Mouse (Mus musculus) megakaryocyte, adult 5-6 weeks (primary cell): ENCODE measurements at regions not wholly inside any gene's neighbourhood (a gene's known extent, or its start where the extent isn't known, plus 50 kb on each side); places are given as distances from the start of the nearest gene placed in this dataset.
"Not testable (repeated sequence)": the region's sequence is repeated elsewhere in the genome, so short reads cannot be mapped to it uniquely, and the experiment has no call there.

Experiments used
- ATAC-seq: 2 replicates; pipeline ENCODE4 v1.8.0; 2016; ENCODE audit warnings: mild to moderate bottlenecking, inconsistent platforms; ENCODE audit not compliant: poor library complexity, severe bottlenecking

DNA sequence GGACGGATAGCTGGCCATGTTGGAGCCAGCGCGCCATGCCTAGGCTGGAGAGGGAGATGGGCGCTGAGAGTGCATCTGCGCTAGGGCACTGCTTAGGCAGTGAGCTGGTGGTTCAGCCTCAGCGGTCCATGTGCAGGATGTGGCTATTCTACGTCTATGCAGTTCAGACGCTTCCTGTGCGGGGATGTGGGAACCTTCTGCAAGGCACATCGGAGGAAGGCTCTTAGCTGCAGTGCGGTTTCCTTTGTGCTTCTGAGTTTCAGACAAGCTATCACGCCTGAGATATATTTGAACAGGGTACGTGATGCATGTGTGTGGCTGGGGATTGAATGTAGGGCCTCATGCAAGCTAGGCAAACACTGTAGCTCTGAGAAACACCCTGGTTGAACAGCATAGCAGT is 54.4 kb upstream of the Lrpprc start:
- peak; percentile 95 for ATAC-seq

DNA sequence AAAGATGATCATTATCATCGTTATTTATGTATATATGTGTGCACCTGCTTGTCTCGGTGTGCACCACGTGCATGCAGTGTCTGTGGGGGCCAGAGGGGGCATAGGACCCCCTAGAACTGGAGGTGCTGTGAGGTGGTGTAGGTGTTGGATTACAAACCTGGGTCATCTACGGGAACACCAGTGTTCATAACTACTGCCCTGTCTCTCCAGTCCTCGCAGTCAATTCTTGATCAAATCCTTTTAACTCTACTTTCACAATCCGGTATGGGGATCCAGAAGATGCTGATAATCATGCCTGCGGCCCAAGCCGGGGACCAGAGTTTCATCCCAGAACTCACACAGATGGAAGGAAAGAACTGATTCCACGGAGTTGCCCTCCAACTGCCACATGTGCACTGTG is 55.6 kb upstream of the Lrpprc start:
- no peak for ATAC-seq

DNA sequence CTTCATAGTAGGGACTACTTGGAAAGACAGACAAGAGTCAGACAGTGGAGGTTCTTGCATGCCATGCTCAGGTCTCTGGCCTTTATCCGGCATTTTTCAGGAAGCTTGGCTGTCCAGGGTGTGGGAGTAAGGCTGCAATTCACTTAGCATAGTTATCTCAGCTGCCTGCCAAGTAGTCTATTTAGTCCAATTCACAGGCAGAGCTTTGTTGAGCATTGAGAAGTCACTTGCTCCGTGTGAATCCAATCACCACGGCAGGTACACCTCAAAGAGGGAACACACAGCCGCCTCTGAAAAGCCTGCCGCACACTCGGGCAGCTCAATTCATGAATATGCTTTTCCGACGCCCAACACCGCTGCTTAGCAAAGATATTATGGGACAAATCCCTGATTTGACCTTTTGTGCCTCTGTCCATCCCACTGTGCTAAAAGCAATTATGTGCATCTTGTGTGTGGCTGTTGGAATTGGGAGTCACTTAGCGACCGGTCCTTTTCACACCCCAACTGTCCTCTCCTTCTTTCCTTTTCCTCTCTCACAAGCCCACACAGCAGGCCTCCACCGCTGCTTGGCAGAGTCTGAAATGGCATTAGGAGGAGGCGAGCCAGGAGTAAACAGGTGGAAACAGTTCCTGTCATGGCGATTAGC is 57.9 kb upstream of the Lrpprc start:
- ATAC-seq, result no peak

DNA sequence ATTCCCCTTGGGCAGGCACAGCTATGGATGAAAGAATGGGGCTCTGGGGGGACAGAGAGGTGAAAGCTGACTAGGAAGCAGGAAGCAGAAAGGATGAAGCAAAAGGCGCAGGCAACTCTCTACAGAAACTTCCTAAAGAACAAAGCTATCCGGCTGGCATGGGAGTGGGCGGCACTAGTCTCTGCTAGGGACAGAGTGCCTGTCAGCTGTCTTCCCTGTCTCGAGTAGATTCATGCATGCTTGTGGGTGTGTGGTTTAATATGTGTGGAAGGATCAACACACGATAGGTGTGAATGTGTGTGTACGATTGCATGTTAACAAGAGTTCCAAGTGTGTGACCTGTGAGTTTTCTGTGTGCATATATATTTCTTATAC is 58.4 kb upstream of the Lrpprc start:
- ATAC-seq, result no peak

DNA sequence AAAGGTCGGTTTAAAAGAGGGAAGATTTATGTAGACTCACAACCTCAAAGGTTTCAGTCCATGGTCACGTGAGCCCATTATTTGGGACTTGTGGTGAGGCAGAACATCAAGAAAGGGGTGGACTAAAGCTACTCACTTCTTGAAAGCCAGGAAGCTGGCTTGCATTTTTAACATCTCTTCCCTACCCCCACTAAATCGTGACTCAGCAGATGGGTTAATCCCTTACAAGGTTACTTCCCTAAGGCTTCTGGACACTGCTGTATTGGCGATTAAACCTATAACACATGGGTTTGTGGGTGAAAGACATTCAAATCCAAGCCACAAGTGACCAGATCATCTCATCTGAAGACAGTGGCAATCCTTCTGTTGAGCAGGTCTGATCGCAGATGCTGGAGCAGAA is 59.9 kb upstream of the Lrpprc start:
- ATAC-seq, result peak; percentile 71

DNA sequence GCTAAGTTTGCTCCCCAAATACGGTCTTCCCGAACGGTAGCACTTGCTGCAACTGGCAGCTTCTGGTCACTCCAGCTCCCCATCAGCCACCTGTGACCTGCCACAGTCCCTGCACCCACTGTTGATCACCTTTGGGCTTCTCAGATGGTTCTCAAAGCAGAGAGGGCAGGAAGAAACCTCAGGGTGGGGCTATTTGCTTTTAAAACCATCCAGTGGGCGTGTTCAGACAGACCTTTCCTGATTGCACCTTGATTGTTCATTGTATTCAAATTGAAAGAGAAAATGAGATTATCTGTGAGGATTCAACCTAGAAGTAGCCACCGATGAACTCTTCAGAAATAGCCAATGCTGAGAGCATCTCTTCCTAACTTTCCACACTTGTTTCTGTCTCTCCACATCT is 60.3 kb upstream of the Lrpprc start:
- 0 out of 2 replicates have a peak, but pooled peaks have one; percentile 8 for ATAC-seq

DNA sequence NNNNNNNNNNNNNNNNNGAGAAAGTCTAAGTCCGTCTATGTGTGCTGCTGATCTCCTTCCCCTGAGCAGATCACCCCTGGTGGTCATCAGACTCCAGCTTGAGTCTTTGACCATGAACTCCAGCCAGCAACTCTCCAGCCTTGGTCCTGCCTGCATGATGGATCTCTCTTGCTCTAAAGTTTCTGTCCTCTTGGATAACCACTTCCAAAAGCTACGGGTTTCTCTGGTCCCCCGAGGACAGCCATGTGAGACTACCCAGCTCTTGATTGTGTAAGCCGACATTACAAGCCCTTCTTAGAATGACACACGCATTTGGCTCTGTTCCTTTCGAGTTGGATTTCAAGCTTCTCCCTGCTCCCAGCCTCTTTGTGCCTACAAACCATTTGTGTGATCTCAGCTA is 66.4 kb upstream of the Lrpprc start:
- no peak for ATAC-seq

DNA sequence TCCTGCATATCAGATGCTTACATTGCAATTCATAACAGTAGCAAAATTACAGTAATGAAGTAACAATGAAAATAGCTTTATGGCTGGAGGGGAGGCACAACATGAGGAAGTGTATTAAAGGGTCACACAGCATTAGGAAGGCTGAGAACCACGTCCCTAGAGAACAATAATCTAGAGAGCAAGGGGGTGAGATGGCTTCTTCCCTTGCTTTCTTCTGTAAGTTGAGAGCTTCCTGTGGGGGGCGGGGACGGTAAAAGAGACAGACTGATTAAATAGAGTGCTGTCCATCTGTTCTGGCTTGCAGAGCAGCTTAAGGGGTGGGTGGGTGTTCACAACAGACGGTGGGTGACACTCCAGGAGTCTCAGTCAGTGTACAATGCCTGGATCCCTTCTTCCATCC is 68.2 kb upstream of the Lrpprc start:
- ATAC-seq, result no peak

DNA sequence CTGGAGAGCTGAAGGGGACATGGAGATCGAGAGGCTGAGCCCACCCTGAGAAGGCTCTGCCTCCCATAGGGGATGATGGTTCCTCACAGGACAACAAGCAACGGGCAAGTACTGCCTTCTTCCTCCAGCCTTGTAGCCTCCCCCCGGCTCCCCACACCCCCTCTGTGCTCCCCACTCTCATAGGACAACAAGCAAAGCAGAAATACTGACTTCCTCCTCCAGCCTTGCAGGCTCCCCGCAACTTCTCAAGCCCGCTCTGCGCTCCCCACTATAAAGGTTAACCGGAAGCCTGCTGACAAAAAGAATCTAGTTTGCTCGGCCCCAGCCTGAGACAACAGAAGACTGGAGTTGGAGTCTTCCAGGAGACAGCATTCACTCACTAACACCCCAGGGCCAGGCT is 69.3 kb upstream of the Lrpprc start:
- peak; percentile 91 for ATAC-seq

DNA sequence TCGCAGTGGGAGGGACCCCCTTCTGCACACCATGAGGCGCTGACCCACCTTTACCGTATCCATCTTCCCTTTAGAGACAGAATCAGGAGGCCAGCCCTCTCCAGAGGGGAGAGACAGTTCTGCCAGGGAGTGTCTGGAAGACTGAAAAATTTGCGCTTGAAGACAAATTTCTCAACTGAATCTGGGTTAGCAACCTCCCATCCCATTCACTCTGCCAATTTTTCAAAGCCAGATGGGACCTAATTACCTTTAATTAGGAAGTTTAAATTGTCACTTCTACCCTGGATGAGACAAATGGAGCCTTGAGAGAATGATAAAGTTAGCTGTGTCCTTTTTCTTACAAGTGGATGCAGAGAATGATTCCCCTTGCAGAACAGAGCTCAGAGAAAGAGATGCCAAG is 70.2 kb upstream of the Lrpprc start:
- ATAC-seq, result no peak

DNA sequence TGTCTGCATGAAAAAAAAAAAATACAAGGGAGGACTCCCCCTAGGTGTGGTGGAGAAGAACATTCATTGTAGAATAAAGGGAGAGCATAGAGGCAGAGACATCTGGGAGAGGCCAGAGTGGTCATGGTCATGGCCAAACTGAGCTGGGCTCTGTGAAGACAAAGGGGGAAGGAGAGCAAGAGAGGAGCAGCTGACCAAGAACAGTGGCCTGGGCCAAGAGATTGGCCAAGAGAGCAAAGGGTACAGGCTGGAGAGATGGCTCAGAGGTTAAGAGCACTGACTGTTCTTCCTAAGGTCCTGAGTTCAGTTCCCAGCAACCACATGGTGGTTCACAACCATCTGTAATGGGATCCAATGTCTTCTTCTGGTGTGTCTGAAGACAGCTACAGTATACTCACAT is 73.6 kb upstream of the Lrpprc start:
- not testable (repeated sequence) for ATAC-seq

DNA sequence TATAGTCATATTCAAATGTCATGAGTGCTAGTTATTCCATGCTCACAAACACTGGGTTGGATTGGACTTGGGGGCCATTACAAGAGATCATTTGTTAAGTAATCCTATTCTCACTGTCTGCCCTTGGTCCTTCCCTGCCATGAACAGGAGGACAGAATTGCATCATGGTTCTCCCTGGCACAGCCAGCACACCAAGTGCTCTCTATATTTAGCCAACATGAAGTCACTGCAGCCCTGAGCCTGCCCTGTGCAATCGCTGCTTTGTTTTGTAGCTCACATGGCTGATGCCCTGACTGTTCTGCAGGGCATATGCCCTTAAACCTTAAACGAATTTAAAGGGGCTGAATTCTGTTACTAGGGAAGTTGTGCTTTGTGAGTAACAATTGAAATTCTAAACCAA is 74.6 kb upstream of the Lrpprc start:
- no peak for ATAC-seq

DNA sequence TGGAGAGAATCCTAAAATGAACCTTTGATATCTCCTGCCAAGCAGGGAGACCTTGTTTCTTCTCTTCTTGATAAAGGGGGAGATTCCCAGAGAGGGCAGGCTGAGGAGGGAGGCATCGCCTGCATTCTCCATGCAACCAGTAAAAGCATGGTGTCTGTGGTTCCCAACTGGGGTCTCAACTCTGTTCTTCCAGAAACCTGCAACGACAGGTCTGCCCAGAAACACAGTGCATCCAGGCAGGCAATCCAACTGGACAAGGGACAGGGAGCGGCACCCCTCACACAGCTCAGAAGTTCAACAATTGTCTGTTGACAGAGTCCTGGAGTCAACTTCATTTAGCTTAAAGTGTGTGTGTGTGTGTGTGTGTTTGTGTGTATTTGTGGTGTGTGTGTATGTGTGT is 75.0 kb upstream of the Lrpprc start:
- no peak for ATAC-seq

DNA sequence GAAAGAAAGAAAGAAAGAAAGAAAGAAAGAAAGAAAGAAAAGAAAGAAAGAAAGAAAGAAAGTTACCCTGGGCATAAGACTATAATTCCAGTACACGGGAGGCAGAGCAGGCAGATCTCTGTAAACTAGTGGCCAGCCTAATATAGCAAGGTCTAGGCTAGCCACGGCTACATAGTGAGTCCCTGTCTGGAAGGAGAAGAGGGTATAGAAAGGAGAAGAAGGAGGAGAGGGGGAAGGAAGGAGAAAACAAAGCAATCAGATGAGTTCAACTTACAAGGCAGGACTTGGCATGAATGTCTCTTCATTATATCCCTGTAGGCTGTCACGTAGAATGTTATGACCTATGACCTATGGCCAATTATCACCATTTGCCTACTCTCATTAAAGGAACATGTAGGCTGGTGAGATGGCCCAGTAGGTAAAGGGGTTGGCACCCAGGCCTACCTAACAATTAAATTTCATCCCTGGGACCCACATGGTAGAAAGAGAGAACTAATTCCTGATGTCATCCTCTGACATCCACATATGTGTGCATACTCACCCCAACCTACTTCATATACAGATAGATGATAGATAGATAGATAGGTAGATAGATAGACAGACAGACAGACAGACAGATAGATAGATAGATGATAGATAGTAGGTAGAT is 78.6 kb upstream of the Lrpprc start:
- ATAC-seq, result no peak

DNA sequence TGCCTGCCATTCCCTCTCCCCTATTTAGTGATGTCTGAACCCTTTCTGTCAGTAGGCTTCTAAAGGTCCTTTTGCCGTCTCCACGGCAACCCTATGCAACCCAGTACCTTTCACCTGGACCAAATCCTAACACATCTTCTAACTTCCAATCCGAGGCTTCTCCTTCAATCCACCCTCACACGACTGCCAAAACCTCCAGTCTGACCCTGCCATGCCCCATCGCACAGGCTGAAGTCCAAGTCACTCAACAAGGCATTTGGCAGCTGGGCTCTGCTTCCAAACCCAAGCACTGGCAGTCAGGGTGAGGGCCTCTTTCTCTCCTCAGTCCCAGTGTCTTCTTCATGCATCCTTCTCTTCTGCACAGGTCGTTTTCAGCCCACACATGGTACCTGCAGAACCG is 83.0 kb upstream of the Lrpprc start:
- ATAC-seq, result no peak

DNA sequence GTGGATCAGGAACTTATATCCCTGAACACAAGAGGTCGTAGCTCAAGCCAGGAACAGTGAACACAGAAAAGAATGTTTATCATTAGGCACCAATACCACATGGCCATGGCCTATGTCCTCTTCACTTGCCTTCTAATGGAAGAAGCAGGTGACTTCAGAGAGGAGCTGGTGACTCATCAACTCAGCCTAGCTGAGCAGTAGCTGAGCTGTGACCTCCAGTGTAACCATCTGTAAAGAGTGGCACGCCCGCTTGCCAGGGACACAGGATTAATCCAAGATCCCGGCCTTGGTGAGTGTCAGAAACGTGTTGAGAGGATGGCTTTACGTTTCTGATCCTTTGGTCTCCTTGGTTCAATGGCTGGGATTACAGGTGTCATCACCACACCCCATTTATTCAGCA is 82.0 kb upstream of the Ppm1b start:
- no peak for ATAC-seq

DNA sequence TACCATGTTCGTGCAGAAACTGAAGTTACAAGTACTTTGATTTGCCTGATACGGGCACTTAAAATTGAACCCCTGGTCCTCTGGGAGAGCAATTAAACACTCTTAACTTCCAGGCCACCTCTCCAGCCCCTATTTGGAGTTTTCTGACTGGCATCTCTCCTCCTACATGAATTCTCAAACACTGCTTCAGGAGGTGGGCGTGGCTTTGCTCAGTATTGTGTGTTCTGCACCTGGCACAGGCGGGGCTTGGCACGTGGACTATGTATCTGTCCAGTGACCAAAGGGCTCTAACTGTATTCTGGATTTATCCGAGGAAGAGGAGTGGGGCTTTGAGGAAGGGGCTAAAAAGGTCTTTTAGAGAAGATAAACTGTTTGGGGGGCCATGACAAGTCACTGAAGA is 81.5 kb upstream of the Ppm1b start:
- no peak for ATAC-seq

DNA sequence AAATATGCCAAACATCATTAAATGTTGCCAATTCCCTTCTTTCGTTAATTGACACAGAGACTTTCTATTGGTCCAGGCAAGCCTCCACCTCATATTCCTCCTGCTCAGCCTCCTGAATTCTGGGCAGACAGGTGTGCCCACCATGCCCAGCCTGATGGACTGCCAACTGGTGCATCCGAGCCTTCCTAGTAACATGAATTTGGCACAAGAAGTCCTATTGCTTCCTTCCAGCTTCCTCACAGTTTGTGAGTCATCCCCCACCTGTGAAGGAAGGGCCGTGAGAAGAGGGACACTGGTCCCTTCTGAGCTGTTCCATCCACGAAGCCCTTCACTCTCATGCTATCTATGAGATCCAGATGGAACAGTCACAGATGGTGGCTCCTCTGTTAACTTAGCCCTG is 80.5 kb upstream of the Ppm1b start:
- no peak for ATAC-seq

DNA sequence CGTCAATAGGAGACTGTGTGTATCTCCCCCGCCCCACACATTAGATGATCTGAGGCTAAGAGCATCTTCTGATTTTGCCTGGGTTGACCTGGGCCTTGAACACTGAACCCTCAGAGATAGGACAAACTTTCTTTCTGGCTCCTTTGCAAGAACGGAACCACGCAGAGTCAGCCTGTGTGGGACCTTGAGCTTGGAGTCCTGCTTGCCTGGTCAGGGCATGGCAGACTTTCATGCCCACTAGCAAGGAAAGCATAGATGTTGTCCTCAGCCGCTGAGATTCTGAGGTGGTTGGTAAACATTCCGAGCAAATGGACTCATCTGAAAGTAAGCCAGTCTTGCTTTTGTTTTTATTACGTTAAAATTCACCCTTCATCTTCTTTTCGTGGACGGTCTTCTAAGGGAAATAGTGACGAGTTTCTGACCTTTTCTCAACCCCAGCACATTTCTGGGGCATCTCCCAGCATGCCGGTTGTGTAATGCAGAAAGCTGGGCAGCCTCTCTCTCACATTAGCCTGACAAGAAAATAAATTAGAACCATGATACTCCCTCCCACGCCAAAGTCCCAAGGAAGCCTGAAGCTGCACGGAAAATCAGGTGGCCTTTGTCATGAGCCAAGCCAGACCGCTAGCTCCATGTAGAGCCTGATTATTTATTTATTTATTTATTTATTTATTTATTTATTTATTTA is 79.2 kb upstream of the Ppm1b start:
- no peak for ATAC-seq

DNA sequence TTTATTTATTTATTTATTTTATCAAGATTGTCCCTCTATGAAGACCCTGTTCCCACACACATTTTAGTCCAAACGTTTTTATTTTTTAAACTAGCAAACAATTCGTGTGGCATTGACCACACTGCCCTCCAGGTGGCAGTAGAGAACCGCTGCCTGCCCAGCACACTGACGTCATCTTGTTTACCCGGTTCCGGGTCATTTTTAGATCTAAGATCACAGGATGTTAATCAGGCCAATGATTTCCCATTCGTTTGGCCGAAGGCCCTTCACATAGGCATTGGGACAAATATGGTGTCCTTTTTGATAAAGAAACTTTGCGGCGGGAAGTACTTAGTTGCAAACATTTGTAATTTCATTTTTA is 78.7 kb upstream of the Ppm1b start:
- peak; percentile 94 for ATAC-seq

DNA sequence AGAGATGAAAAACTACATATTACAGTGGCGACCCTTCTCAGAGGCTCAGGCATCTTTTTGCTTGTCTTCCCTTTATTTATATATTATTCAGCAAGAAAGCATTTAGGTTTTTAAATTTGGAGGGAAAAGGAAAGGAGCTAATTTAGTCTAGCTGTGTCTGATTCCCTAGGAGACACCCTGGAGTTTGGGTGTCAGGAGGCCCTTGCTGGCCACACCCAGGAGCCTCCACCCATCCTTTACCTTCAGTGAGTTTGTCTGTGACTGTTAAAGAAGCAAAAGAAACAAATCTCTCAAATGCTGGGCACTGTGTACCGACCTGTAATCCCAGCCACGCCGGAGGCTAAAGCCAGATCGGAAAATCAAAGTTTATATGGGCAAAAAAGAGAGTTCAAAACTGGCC is 78.2 kb upstream of the Ppm1b start:
- no peak for ATAC-seq

DNA sequence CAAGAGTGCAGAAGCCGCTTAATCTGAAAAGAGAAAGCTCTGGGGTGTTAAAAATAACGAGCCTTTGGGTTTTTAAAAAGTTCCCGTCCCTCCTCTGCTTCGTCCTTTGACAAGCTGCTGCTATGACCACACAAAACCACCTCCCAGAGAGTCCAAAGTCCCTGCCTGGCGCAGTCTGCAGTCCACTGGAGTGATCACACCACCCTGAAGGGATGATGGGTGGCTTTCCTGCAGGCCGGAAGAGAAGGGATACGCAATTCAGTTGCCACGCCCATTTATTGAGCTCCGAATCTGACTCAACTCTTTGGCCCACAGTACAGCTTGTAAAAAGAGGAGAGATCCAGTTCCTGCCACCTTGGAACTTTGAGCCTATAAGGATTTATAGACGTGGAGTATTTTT is 77.4 kb upstream of the Ppm1b start:
- no peak for ATAC-seq

DNA sequence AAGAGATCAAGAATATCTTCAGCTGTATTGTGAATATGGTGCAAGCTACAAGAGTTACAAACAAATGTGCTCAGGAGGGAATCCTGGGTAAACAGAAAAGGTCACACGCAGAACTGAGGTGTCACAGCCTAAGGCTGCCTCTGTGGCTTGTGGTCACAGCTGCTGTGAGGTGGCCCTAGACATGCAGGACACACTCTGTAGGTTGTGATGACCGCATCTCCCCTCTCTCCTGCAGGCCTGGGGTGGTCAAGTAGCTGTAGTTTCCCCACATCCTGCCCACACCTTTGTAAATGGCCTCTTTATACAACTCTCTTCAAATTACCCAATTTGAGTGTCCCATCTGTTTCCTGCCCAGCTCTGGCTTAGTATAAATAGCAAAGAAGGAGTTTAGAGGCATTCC is 75.6 kb upstream of the Ppm1b start:
- peak; percentile 69 for ATAC-seq
